Mouse (Mus musculus) urinary bladder, postnatal 14 days (tissue): ENCODE measurements around the gene Cdk11b.

Experiments
- DNase-seq: peaks from one replicate; pipeline ENCODE4 v3.0.0; 2021; ENCODE audit warnings: low spot score

Cdk11b gene

DNA sequence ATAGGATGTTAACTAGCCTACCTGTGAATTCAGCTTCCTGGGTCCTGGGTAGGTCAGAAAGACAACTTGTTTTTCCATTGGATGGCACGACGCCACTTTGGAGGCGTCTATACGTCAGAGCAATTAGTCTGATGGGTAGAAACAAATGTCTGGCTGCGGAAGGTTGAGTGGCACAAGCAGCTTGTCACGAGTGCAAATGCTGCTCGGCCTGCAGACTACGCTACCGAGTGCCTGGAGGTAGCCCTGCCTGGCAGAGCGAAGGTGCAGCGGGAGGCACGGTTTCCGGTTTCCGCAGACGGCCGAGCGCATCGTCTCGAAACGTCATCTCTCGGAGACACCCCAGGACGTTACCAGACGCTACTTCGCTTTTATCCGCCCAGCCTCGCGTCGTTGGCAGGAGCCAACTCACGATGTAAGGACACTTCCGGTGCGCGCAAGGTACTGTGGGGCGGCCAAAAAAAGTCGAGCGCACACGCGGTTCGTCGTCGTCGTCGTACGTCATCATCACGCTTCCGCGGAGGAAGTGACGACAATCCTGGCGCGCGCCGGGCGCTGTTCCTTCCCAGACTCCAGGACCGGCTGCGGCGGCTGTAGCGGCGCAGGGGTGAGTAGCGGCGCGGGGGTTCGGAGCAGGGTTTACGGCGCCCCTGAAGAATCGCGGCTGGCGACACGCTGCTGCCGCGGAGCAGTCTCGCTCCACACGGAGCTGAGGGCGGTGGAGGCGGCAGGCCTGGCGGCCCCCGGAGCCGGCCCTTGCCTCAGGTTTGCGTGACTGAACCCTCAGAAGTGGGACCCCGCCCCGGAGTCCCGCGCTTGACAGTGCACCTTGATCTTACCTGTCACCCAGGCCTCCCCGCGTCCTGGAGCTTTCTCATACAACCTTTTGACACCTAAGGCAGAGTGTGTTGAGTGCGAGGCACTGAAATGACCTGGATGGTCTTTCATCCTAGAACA, at the start of gene Cdk11b:
Gene Cdk11b, plus strand, starts transcription at position 517 of the 954 bp plus-strand sequence.
- DNase-seq, result peak; percentile 97

DNA sequence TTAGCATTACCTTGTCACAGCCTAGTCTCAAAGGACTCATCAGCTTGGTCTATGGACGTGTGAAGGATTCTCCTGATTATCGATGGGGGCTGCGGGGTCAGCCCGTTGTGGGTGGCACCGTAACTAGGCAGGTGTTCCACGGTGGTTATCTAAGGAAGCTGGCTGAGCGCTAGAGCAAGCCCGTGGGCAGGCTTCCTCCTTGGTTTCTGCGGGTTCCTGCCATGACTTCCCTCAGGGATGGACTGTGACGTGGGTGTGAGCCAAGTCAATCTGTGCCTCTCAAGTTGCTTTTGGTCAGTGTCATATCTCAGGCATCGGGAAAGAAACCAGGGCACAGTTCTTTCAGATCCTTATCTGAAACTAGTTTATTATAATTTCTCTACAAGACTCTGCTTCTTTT, 49.7 kb upstream of the Cdk11b start:
- no peak for DNase-seq

DNA sequence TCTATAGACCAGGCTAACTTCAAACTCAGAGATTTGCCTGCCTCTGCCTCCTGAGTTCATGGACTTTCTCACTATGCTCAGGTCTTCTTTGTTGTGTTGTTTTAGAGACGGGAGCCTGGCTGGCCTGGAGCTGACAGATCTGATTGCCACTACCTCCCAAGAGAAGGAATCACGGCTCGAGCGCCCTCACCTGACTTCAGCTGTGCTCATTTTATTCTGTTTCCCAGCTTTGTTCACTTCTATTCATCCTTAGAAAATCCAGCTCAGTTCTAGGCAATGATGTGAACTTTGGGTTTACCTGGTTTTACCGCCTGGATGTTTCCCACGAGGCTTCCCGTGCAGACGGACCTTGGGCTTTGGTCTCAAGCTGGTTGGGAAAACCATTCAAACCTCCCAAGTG, 49.1 kb upstream of the Cdk11b start:
- DNase-seq, result no peak

DNA sequence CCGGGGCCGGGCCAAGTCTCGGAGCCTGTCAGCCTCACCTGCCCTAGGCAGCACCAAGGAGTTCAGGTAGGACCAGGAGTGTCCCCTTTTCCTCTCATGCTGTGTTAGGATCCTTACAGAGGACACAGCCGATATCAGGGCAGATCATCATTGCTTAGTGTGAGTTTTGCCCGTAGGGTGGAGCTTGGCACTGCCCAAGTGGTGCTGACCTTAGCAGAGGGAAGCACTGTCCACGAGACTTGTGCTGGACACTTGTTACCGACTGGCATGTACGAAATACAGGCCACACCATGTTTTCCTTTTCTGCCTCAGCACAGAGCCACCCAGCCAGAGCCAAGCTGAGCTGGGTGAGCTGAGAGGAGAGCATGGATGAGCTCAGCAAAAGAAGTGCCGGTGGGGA, 47.5 kb upstream of the Cdk11b start:
- DNase-seq, result no peak

DNA sequence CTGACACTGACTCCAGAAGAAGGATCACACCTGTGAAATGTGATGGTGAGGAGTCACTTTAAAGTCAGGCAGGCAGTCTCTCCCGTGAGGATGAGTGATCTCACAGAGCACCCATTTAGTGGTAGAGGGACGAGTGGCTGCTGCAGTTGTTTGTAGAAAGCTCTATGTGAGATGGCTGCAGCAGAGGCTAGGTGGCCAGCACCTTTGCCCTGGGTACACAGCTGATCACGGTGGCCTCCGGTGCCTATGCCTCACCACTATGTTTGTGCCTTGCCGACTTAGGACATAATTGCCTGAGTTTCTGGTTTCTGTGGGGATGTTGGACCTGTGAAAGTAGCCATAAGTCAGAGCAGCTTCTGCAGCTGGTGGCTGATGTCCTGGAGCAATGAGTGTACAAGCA, 46.9 kb upstream of the Cdk11b start:
- DNase-seq, result no peak

DNA sequence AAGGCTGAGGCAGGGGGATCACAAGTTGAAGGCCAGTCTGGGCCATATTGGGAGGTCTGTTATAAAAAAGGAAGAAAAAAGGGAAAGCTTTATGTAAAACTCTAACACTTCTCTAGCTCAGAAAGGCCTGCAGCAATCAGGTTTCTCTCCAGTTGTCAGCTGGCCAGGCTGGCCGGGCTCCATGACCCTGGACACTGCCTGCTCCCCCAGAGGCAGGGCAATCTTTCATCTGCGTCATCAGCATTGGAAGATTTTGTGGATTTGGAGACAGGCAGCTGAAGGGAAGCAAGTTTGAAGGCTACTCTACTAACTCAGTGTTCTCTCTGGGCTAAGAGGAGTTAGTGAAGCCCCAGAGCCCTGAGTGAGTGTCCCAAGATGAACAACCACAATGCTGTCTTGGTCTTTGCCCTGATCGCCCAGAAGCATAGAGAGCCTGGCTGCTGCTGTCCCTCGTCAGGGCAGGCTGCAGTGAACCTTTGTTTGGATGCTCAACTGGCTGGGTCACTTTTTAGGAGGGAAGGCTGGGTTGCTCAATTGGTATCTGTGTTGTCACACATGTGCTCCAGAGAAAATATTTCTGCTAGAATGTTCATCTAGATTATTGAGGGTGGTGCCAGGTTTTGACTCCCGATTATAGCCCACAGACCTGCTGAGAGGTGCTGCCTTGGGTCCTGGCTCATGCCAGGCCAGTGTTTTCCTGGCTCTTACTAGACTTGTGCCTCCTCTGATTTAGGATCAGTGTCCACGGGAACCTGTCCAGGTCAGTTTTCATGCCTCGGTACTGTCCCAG, 46.1 kb upstream of the Cdk11b start:
- DNase-seq, result peak; percentile 46

DNA sequence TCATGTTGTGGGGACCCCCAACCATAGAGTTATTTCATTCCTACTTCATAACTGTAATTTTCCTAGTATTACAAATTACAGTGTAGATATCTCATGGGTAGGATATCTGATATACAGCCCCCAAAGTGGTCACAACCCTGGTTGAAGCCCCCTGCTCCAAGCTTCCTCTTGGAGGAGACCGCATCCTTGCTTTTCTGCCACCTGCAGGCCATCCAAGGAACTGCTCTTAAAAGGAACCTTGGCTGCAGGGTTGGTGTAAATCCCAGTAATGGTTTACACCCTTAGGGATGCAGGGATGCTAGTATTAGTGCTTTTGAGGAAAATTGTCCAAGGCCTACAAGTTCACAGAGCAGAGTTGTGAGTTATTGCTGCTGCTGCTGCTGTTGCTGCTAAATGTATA, 44.2 kb upstream of the Cdk11b start:
- peak; percentile 68 for DNase-seq

DNA sequence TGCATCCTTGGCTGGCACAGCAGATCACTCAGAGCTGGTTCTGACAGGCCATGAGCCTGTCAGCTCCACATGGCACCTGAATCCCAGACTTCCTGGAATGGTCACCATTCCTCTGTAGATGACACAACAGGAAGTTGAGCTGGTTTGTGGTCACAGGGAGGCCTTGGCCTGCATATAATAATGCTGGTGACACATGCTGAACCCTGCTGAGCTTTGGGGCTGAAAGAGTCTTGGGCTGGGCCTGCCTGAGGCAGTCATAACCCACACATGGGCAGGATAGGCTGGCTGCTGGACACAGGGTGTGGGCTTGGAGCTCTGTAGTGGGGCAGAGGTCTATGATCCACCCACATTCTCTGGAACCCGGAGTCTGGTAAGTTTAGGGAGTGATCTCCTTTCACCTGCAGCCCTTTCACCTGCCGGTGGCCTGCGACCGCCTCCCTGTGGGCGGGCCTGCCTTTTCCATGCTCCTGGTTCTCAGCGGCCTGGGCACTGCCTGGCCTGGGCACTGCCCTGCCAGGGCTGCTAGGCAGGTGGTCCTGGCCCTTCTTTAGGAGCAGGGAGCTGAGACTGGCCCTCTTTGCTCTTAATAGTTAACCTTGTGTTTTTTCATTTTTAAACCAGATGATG, 42.3 kb upstream of the Cdk11b start:
- peak; percentile 66 for DNase-seq

DNA sequence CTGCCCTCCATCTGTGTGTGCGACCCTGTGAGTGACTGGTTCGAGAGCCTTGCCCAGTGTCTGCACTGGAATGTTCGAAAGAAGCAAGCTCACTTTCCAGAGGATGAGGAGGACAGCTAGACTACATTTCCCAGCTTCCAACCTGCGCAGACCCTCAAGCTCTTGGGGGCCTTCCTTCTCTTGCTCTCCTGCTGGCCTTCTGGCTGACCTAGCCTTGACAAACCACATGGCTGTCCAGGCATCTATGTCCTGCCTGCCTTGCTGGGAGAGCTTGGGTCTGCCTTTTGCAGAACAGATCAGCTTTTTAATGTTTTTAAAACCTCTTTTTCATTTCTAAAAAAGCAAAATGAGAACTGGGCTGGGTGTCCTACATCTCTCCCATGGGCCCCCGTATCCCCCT, 35.3 kb upstream of the Cdk11b start:
- no peak for DNase-seq

DNA sequence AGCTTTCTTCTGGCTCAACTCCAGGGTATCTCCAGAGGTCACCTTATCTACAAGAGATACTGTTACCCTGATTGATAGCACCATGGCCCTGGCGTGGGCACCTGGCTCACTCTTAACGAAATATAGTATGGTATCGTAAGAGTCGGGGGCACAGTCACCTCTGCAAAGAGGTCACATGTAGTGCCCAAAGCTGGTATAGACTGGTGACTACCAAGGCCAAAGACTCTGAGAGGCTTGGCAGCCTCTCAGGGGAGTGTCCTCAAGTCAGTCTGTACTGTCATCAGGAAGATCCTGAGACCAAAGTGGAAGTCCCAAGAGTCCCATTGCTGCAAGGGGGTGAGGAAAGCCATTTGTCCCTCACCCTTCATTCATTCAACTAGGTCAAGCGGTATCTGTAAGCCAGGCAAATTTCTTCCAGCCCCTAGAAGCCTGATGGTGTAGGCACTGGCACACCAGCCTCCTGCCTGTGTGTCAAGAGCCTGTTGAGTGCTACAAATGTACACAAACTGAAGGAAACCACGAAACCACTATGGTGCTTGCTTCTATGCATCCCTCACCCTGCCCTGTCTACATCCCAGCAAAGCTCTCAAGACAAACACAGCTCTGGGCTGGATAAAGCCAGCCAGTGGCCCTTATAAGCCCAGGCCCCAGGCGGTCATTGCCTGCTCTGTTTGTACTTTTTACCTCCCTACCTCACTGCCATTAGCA, 33.5 kb upstream of the Cdk11b start:
- DNase-seq, result no peak

DNA sequence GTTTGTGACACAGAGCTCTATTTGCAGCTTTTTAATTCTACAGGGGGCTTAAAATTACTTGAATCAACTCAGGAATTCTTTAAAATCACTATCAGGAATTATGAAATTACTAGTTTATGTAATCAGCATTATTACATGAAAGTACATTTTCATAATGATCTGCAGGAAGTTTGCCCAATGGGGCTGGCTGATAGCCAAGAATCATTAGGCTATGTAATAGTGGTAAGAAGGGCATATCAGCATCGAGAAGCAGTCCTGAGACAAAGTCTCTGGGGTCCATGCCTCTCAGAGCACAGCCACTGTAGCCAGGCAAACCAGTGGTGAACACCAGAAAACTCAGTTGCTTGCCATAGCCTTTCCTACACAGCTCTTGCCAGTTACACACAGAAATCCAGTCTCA, 30.9 kb upstream of the Cdk11b start:
- no peak for DNase-seq

DNA sequence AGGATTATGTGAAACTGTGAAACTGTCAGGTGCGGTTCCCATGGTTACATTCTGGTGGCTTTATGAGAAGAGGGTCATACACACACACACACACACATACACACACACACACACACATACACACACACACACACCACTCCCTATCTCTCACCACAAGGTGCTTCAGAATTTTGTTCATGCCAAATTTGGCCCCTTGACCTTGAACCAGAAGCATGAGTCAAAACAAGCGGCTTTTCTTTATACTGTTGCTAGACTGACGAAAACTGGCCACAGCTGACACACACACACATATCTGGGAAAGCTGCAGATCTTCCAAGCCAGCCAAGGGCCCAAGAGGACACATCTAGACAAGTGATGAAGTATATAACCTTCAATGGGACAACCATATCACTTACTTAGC, 28.9 kb upstream of the Cdk11b start:
- DNase-seq, result no peak

DNA sequence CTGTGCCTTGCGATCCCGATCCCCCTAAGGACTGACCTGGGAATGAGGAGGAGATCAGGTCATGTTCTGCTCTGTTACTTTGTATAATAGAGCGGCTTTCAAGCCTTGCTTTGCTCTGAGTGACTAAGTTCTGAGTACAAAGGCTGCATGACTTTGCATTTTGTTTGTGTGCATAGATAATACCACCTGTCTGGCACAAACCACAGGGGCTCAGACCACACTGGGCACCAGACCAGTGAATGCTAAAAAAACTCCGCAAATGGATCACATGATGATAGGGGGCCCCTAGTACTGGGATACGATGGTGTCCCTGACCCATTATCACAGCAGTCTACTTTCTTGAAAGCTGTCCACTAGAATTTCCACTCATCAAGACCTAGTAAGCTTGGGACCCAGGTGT, 28.0 kb upstream of the Cdk11b start:
- DNase-seq, result no peak

DNA sequence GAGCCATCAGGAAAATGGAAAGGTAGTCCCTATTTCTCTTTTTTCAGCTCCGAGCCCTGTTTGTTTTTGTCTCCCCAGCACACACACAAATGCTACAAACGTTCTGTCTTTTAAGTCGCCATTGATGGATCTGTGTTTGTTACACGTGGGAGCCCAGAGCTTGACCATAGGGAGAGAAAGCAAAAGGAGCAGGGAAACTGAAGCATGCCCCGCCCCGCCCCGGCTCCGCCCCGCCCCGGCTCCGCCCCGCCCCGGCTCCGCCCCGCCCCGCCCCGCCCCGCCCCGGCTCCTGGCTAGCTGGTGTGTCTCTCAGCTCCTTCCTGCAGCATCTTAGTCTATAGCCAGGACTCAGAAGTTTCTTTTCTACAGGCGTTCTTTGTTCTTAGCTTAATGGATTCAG, 26.1 kb upstream of the Cdk11b start:
- DNase-seq, result no peak

DNA sequence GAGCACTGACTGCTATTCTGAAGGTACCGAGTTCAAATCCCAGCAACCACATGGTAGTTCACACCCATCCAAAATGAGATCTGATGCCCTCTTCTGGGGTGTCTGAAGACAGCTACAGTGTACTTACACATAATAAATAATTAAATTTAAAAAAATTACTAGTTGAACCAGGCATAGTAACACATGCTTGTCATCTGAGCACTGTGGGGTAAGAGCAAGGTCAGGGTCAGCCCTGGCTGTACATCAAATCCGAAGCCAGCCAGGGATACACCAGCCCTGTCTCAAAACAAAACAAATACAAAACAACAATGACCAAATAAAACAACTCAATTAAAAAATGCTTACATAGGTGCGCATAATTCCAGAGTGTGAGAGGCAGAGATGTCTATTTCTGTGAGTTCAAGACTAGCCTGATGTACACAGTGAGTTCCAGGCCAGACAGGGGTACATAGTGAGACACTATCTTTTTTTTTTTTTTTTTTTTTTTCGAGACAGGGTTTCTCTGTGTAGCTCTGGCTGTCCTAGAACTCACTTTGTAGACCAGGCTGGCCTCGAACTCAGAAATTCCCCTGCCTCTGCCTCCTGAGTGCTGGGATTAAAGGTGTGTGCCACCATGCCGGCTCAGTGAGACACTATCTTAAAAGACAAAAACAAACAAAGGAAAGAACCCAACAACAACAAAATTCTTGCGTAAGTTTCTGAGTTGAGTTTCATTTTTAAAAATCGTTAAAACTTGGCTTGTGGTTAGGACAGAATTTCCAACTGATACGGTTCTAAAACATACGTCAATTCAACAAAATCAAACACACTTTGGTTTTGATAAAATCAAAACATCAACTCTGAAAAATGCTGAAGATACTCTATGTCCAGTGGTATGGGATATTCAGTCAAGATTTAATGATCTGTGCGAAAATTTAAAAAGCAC, 24.5 kb upstream of the Cdk11b start:
- no peak for DNase-seq

DNA sequence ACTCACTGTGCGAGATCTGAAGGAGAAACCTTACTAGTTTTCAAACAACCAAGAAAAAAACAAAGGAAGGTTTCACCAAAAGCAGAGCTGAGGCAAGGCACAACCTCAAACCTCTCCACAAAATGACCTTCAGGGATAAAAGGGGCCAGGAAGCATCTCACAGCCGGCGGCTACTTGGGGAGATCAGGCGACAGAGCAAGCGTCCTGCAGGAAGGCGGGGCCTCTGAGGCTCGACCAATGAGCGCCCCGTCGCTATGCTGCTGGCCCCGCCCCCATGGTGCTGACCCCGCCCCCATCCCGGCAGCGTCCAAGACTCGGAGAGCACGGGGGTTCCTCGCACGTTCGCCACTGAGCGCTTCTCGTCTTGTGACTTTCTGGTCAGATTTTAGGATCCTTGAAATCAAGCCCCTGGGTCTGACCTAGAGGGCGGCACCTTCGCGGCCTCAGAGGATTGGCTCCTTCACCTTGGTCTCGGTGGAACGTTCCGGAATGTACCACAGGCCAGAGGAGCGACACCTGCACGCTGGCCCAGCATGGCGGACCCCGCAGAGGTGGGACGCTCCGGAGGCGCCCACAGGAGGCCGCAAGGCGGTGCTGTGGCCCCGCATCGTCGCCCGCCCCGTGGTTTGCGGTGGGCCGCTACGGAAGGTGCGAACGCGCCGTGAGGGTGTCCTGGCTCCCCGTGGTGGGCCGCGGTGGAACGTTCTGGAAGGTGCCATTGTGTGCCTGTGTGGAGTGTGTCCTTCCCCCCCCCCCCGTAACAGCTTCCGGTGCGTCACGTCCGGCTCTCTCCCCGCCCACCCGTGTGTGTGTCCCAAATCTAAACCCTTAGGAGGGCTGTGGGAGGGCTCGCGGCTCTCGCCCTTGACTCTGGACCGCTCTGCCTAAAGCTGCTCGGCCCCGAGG, 23.3 kb upstream of the Cdk11b start, which contains the start of gene Slc35e2:
Gene Slc35e2, plus strand, starts transcription at position 326 of the 906 bp plus-strand sequence.
- DNase-seq, result peak; percentile 93

DNA sequence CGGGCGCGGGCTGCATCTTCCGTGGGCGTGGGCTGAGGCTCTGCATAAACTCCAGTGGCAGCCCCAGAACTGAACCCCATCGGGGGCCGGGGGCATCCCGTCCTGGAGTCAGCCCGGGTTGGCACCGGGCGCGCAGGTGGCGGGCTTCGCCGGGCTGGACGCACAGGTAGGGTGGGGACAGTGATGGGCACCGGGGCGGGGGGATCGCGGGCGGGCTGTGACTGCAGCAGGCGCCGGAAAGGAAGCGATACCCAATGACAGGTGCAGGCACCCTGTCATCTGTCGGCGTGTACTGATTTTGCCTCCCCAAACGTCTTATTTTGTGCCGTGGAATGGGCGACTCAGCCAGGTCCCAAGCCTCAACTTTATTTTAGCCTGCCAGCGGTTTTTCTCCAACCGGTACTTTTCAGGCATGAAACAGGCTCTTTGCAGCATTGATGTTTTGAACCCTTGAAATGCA, 22.6 kb upstream of the Cdk11b start:
- no peak for DNase-seq

DNA sequence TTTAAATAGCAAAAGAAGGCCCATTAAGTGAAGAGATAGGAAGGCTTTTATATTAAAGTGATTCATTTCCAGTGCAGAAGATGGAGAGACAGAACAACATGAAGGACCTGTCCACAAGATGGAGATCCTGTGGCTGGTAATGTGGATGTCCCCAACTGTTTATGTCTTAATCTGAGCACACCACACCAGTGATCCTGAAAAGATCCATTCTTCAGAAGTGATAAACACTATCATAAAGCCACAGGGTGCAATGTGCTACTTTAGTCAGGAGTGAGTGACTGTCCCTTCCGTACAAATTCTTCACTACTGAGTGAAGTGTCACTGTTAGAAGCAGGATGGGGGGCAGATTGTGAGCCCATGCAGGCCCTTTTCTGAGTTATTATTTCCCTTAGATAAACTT, 21.9 kb upstream of the Cdk11b start:
- no peak for DNase-seq

DNA sequence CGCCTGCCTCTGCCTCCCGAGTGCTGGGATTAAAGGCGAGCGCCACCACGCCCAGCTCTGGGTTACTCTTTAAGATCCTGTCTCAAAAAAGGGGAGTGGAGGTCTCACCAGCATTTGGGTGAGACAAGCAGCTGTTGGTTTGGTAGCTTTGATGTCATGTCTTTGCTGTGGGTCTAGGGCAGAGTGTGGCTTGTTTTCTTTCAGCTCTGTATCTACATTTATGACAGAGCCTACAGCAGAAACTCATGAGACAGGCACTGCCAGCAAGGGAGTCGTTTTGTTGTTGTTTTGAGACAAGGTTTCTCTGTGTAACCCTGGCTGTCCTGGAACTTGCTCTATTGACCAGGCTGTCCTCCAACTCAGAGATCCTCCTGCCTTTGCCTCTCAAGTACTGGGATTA, 20.9 kb upstream of the Cdk11b start:
- no peak for DNase-seq

DNA sequence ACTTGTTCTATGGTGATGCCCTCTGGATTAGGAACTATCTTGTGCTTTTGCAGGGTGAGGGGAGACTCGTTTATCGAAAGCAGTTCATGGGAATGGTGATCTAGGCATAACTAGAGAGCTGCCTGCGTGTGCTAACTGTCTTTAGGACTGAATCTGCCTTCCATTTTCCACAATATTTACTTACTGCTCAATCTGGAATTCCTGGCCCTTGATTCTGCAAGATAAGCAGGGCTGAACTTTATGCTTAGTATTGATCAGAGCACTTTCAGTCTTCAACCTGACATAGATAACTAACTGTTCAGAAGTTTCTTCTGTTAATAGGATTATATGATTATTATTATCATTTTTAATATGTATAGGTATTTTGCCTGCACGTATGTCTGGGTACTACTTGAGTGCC, 19.5 kb upstream of the Cdk11b start:
- DNase-seq, result no peak
